Mouse (Mus musculus): ENCODE data around the gene Tpp1.

The Tpp1 gene

GRCm38 (mm10) chr7:105751491-105752433 is at the start of gene Tpp1:
Tpp1 (minus strand) TSS chr7:105752235.
- peak; percentile 93 for DNase-seq (ENCODE audit: low read depth, low spot score)

- DNase-seq (ENCODE audit: low read depth, low spot score), result no peak
Measured at GRCm38 (mm10) chr7:105796972-105797371, 44.9 kb upstream of the Tpp1 start.

GRCm38 (mm10) chr7:105795759-105796366 is 43.8 kb upstream of the Tpp1 start:
- no peak for DNase-seq (ENCODE audit: low read depth, low spot score)

- no peak for DNase-seq (ENCODE audit: low read depth, low spot score)
Measured at GRCm38 (mm10) chr7:105793701-105794100, 41.7 kb upstream of the Tpp1 start.

- DNase-seq (ENCODE audit: low read depth, low spot score), result no peak
Measured at GRCm38 (mm10) chr7:105791147-105791546, 39.1 kb upstream of the Tpp1 start.

GRCm38 (mm10) chr7:105787285-105788140 is 35.5 kb upstream of the Tpp1 start, which contains the start of gene Dchs1:
Dchs1 (minus strand) TSS chr7:105787654.
- no peak for DNase-seq (ENCODE audit: low read depth, low spot score)

- DNase-seq (ENCODE audit: low read depth, low spot score), result no peak
Measured at GRCm38 (mm10) chr7:105786506-105787284, 34.7 kb upstream of the Tpp1 start.

- no peak for DNase-seq (ENCODE audit: low read depth, low spot score)
Measured at GRCm38 (mm10) chr7:105784556-105784955, 32.5 kb upstream of the Tpp1 start.

- no peak for DNase-seq (ENCODE audit: low read depth, low spot score)
Measured at GRCm38 (mm10) chr7:105783861-105784260, 31.8 kb upstream of the Tpp1 start.

GRCm38 (mm10) chr7:105778553-105779265 is 26.7 kb upstream of the Tpp1 start:
- no peak for DNase-seq (ENCODE audit: low read depth, low spot score)

- DNase-seq (ENCODE audit: low read depth, low spot score), result no peak
Measured at GRCm38 (mm10) chr7:105777797-105778552, 25.9 kb upstream of the Tpp1 start.

- DNase-seq (ENCODE audit: low read depth, low spot score), result no peak
Measured at GRCm38 (mm10) chr7:105777316-105777715, 25.3 kb upstream of the Tpp1 start.

GRCm38 (mm10) chr7:105776026-105776425 is 24.0 kb upstream of the Tpp1 start:
- no peak for DNase-seq (ENCODE audit: low read depth, low spot score)

GRCm38 (mm10) chr7:105774661-105775060 is 22.6 kb upstream of the Tpp1 start:
- DNase-seq (ENCODE audit: low read depth, low spot score), result no peak

- no peak for DNase-seq (ENCODE audit: low read depth, low spot score)
Measured at GRCm38 (mm10) chr7:105773041-105773440, 21.0 kb upstream of the Tpp1 start.

- no peak for DNase-seq (ENCODE audit: low read depth, low spot score)
Measured at GRCm38 (mm10) chr7:105772331-105772730, 20.3 kb upstream of the Tpp1 start.

GRCm38 (mm10) chr7:105769959-105770358 is 17.9 kb upstream of the Tpp1 start:
- no peak for DNase-seq (ENCODE audit: low read depth, low spot score)

GRCm38 (mm10) chr7:105767729-105768165 is 15.7 kb upstream of the Tpp1 start:
- DNase-seq (ENCODE audit: low read depth, low spot score), result no peak

GRCm38 (mm10) chr7:105764331-105764730 is 12.3 kb upstream of the Tpp1 start:
- no peak for DNase-seq (ENCODE audit: low read depth, low spot score)
